Mouse (Mus musculus) ES-E14 (cell line): ENCODE data around the gene Xkrx.

ENCODE experiments used
- CHD2 ChIP-seq: IDR thresholded peaks from 2 replicates; pipeline ENCODE4 v1.6.1; 2014; ENCODE audit warnings: mild to moderate bottlenecking, low read depth, low read length, inconsistent platforms
- HCFC1 ChIP-seq: IDR thresholded peaks from 2 replicates; pipeline ENCODE4 v1.6.1; 2012; ENCODE audit warnings: low read length, inconsistent platforms, borderline replicate concordance; ENCODE audit not compliant: insufficient read depth
- MAFK ChIP-seq: IDR thresholded peaks from 2 replicates; pipeline ENCODE4 v1.6.1; 2014; ENCODE audit warnings: mild to moderate bottlenecking, low read depth, low read length, inconsistent platforms; ENCODE audit not compliant: insufficient read depth
- ZC3H11A ChIP-seq: IDR thresholded peaks from 2 replicates; pipeline ENCODE4 v1.6.1; 2012; ENCODE audit warnings: low read depth, mild to moderate bottlenecking, inconsistent platforms, low read length, borderline replicate concordance

DNA sequence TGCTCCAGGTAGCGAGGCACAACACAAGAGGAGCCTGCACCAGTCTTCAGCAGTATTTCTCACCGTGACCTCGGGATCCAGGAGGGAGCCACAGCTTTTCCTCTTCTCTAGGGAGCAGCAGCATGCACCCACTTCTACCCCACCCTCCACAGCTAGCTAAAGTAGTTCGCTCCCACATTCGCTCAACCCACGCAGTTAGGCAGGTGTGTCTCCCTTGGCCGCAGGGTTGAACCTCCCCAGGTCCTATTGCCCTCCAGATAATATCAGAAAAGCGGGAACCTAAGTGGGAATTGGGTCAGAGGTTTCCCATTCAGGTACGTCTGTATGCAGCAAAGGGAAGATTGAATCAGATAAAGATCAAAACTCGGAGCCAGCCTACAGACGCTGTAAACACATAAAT lies 950 bp upstream of the Xkrx start:
- no peak for TF ChIP-seq CHD2
- TF ChIP-seq HCFC1 = no peak
- no peak for TF ChIP-seq MAFK
- TF ChIP-seq ZC3H11A = no peak
